Comparison of ENCODE assay signal across 38 mouse cellular contexts in the genomic region with DNA sequence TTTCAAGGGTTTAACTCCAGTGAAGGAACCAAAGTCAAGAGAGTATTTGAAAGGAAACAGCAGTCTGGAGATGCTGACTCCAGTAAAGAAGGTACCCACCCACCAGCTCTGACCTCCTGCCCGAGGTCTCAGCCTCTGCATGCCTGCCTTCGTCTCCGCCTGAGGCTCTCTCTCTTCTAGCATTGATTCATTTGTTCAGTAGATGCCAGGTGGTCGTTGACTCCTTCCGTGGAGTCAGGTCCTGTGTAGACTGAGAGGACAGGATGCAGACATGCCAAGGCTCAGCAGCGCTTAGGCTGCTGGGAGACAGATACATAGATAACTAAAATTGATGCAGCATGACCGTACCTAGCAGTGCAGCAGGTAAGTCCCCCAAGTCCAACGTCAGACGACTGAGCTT. TPM values are rescaled to one million over a fixed set of nuclear protein-coding genes. Genes with fewer than 3 reads are reported as not detected.
"Had no signal": no experiment of that assay in that cellular context is flagged by ENCODE, and none has a peak within 500 bp of the region (broad histone marks: within the 10 kb centered on the region; RNA-seq: fewer than 3 reads in every experiment).

No protein-coding gene starts in this region.

- H3K9ac ChIP-seq: embryonic facial prominence, embryonic 12.5 days; embryonic facial prominence, embryonic 13.5 days; embryonic facial prominence, embryonic 15.5 days; forebrain, embryonic 12.5 days; forebrain, embryonic 13.5 days; forebrain, embryonic 15.5 days; forebrain, postnatal 0 days had no signal

- H3K9me3 ChIP-seq: embryonic facial prominence, embryonic 10.5 days; embryonic facial prominence, embryonic 12.5 days; embryonic facial prominence, embryonic 13.5 days; embryonic facial prominence, embryonic 15.5 days; forebrain, embryonic 10.5 days; forebrain, embryonic 12.5 days; forebrain, embryonic 13.5 days; forebrain, embryonic 15.5 days had no signal

- H3K4me3 ChIP-seq: embryonic facial prominence, embryonic 10.5 days; embryonic facial prominence, embryonic 12.5 days; embryonic facial prominence, embryonic 13.5 days; embryonic facial prominence, embryonic 15.5 days; erythroblast, embryonic 14.5 days; forebrain, embryonic 10.5 days; forebrain, embryonic 12.5 days; forebrain, embryonic 13.5 days; forebrain, embryonic 15.5 days; gastrocnemius, adult 2 months; heart, adult 2 months had no signal

- DNase-seq: cerebellum, adult 2 months; cerebellum, adult 8-10 months; cerebellum, adult 9-10 months; cerebellum, adult 9-11 months; cerebellum, postnatal 10 days; cerebellum, postnatal 14 days; cerebellum, postnatal 25 days; cerebellum, postnatal 36 days; embryo, embryonic 11 days; forebrain, postnatal 0 days; gastrocnemius, adult 2 months; gastrocnemius, postnatal 10 days; gastrocnemius, postnatal 14 days; gastrocnemius, postnatal 25 days; gastrocnemius, postnatal 36 days; heart, adult 18-20 months; heart, adult 2 months had no signal

- H3K4me1 ChIP-seq: embryonic facial prominence, embryonic 10.5 days; embryonic facial prominence, embryonic 12.5 days; embryonic facial prominence, embryonic 15.5 days; forebrain, embryonic 10.5 days; forebrain, embryonic 12.5 days; forebrain, embryonic 13.5 days; forebrain, embryonic 15.5 days had no signal

- H3K27ac ChIP-seq: embryonic facial prominence, embryonic 10.5 days; embryonic facial prominence, embryonic 12.5 days; embryonic facial prominence, embryonic 13.5 days; embryonic facial prominence, embryonic 15.5 days; forebrain, embryonic 10.5 days; forebrain, embryonic 12.5 days; forebrain, embryonic 13.5 days; forebrain, embryonic 15.5 days; gastrocnemius, adult 2 months; heart, adult 2 months had no signal

- H3K4me2 ChIP-seq: embryonic facial prominence, embryonic 12.5 days; embryonic facial prominence, embryonic 13.5 days; embryonic facial prominence, embryonic 15.5 days; forebrain, embryonic 12.5 days; forebrain, embryonic 13.5 days; forebrain, embryonic 15.5 days had no signal

- ATAC-seq: forebrain, embryonic 13.5 days; forebrain, embryonic 14.5 days; forebrain, embryonic 15.5 days; forebrain, embryonic 16.5 days; forebrain, postnatal 0 days had no signal

- H3K27me3 ChIP-seq: embryonic facial prominence, embryonic 12.5 days; embryonic facial prominence, embryonic 13.5 days; embryonic facial prominence, embryonic 15.5 days; forebrain, embryonic 12.5 days; forebrain, embryonic 13.5 days; forebrain, embryonic 15.5 days had no signal

RNA-seq across cellular contexts. Expression of a gene that starts 53.9 kb away (rescaled TPM):
- total RNA-seq: common myeloid progenitor, adult 5-6 weeks; gastrocnemius, adult 18-20 months; gastrocnemius, adult 2 months; gastrocnemius, adult 8-10 months; gastrocnemius, postnatal 10 days; gastrocnemius, postnatal 14 days; gastrocnemius, postnatal 25 days; gastrocnemius, postnatal 36 days; gastrocnemius, postnatal 4 days; granulocyte monocyte progenitor cell, adult 5-6 weeks; heart, adult 18-20 months; heart, adult 2 months; heart, adult 8-10 months had no signal
- polyA plus RNA-seq: embryonic facial prominence, embryonic 10.5 days; embryonic facial prominence, embryonic 11.5 days; embryonic facial prominence, embryonic 12.5 days; embryonic facial prominence, embryonic 13.5 days; embryonic facial prominence, embryonic 14.5 days; embryonic facial prominence, embryonic 15.5 days; erythroblast, embryonic 14.5 days; forebrain, embryonic 11.5 days; forebrain, embryonic 13.5 days; forebrain, embryonic 14.5 days; forebrain, embryonic 15.5 days; forebrain, embryonic 16.5 days; gonadal fat pad, adult 2 months; heart, adult 2 months had no signal
